ENCODE assay signal across 9 mouse cellular contexts in genomic region chr19:28299211-28299775, GRCm38 (mm10).
DNase-seq lines count a peak whose midpoint lies in the region; ATAC-seq and TF ChIP-seq lines count a peak whose summit lies in the region.
"Had no signal": no experiment of that assay in that cellular context is flagged by ENCODE, and none has a peak within 500 bp of the region (broad histone marks: within the 10 kb centered on the region; RNA-seq: fewer than 3 reads in every experiment).

No protein-coding gene starts in this region.

- H3K27ac ChIP-seq in intestine, postnatal 0 days (ENCODE audit: low read depth, low read length): no peak overlapping the region
- H3K27ac ChIP-seq in intestine, embryonic 16.5 days (ENCODE audit: low read length): no peak overlapping the region

- POLR2A ChIA-PET in Patski (lab: Charles Lee): interaction anchor here (0.8 to 1.2 kb wide), 4 partner anchors 8 to 315 kb away, joined by 3 to 5 read pairs (median 4); no protein-coding TSS in a partner anchor

- H3K27me3 ChIP-seq in intestine, postnatal 0 days (replicated peaks; ENCODE audit: control insufficient read depth, insufficient read depth, low read length): no peaks in the 10 kb centered on the region
- no peaks in the 10 kb centered on the region for H3K27me3 ChIP-seq in intestine, embryonic 16.5 days (replicated peaks; ENCODE audit: control insufficient read depth, insufficient read depth, low read length)
- H3K27me3 ChIP-seq in Patski: no peaks in the 10 kb centered on the region

- no peaks in the 10 kb centered on the region for H3K4me1 ChIP-seq in intestine, postnatal 0 days (replicated peaks; ENCODE audit: control insufficient read depth, insufficient read depth, low read length)
- no peaks in the 10 kb centered on the region for H3K4me1 ChIP-seq in intestine, embryonic 16.5 days (ENCODE audit: control insufficient read depth, insufficient read depth, low read length)

- peak; percentile 43; the same call in 1 of the 2 replicates for ATAC-seq in intestine, postnatal 0 days
- no peak for ATAC-seq in intestine, embryonic 16.5 days
- peak; percentile 31 for ATAC-seq in Patski

- no peak overlapping the region for H3K4me3 ChIP-seq in intestine, postnatal 0 days (ENCODE audit: low read depth, low read length)
- no peak overlapping the region for H3K4me3 ChIP-seq in intestine, embryonic 16.5 days (ENCODE audit: low read length)
- H3K4me3 ChIP-seq: erythroblast, embryonic 14.5 days had no signal

- CTCF ChIA-PET in Patski (lab: Charles Lee): interaction anchor here (1.2 kb wide), 1 partner anchor 14 kb away, joined by 3 read pairs; no protein-coding TSS in a partner anchor

- no peaks in the 10 kb centered on the region for H3K9me3 ChIP-seq in intestine, postnatal 0 days (ENCODE audit: control insufficient read depth)
- H3K9me3 ChIP-seq in intestine, embryonic 16.5 days (ENCODE audit: control insufficient read depth, low read length): no peaks in the 10 kb centered on the region

- no peak for TF ChIP-seq CTCF in intestine, postnatal 0 days (IDR thresholded peaks at IDR 0.05; ENCODE audit: low read depth)
- TF ChIP-seq CTCF in Patski (IDR thresholded peaks at IDR 0.05): no peak

- WGBS in intestine, postnatal 0 days: 57% methylated on average over 11 of the region's 11 CpGs
- 54% methylated on average over 11 of the region's 11 CpGs for whole genome bisulfite sequencing in intestine, embryonic 16.5 days

- H3K36me3 ChIP-seq in intestine, postnatal 0 days (ENCODE audit: control insufficient read depth, insufficient read depth): no peaks in the 10 kb centered on the region
- H3K36me3 ChIP-seq in intestine, embryonic 16.5 days (ENCODE audit: control insufficient read depth, insufficient read depth, low read length): no peaks in the 10 kb centered on the region

- no peak overlapping the region for H3K4me2 ChIP-seq in intestine, postnatal 0 days (replicated peaks; ENCODE audit: low read depth)
- H3K4me2 ChIP-seq in intestine, embryonic 16.5 days (ENCODE audit: low read depth, low read length): no peak overlapping the region

- H3K9ac ChIP-seq in intestine, postnatal 0 days (ENCODE audit: low read depth, low read length): no peak overlapping the region
- no peak overlapping the region for H3K9ac ChIP-seq in intestine, embryonic 16.5 days (ENCODE audit: low read depth, low read length)

- DNase-seq in Patski (ENCODE audit: low read depth, low spot score): no peak
- DNase-seq in adrenal gland, postnatal 14 days: peak; percentile 36
- peak; percentile 79 for DNase-seq in kidney, adult 9 months
- no peak for DNase-seq in spleen, postnatal 14 days (ENCODE audit: low spot score in 2 of 2)
- no peak for DNase-seq in frontal cortex, adult 2 months (ENCODE audit: extremely low spot score in 1 of 2, low spot score in 1 of 2)
- DNase-seq: heart, postnatal 4 days had no signal

- in situ Hi-C loops in Patski (cut with MboI; ENCODE audit: low pct_unique_long_range_greater_than_20kb): no loop called here

Comparison
In these comparisons a context has a peak if more than half of its experiments do, and no peak if none do; other contexts are left out.
1. DNase-seq: peak in adrenal gland, postnatal 14 days (single experiment) and kidney, adult 9 months (single experiment); none in Patski (single experiment), spleen, postnatal 14 days (0 of 2) and frontal cortex, adult 2 months (0 of 2).